Mouse (Mus musculus) stomach, embryonic 14.5 days (tissue): Measurements from ENCODE around the gene Sdr9c7. TPM values are rescaled to one million over a fixed set of nuclear protein-coding genes. Genes with fewer than 3 reads are reported as not detected.

Source experiments
- ATAC-seq: fragments of 200-750 bp; cut with Nextera tagmentation; 2 replicates; pipeline ENCODE4 v1.8.0; 2017; ENCODE audit warnings: low read depth, moderate TSS enrichment; ENCODE audit not compliant: insufficient number of reproducible peaks, insufficient read depth, low FRiP score
- H3K27ac ChIP-seq: fragments of 300-500 bp; sonication (generic); 2 replicates; pipeline ENCODE4 v1.5.1; 2014; ENCODE audit warnings: mild to moderate bottlenecking, low read length, moderate library complexity, mixed read lengths
- H3K27me3 ChIP-seq: fragments of 300-500 bp; sonication (generic); 2 replicates; pipeline ENCODE4 v1.6.1; 2014; ENCODE audit warnings: low read length, control low read depth, mixed read lengths; ENCODE audit not compliant: control insufficient read depth, insufficient read depth
- H3K36me3 ChIP-seq: fragments of 300-500 bp; sonication (generic); 2 replicates; pipeline ENCODE4 v1.6.1; 2014; ENCODE audit warnings: mild to moderate bottlenecking, control low read depth, low read length, moderate library complexity, mixed read lengths; ENCODE audit not compliant: control insufficient read depth, insufficient read depth
- H3K4me1 ChIP-seq: fragments of 300-500 bp; sonication (generic); 2 replicates; pipeline ENCODE4 v1.6.1; 2014; ENCODE audit warnings: low read length, control low read depth, mixed read lengths; ENCODE audit not compliant: control insufficient read depth, insufficient read depth
- H3K4me2 ChIP-seq: fragments of 300-500 bp; sonication (generic); replicated peaks from 2 replicates; pipeline ENCODE4 v1.6.1; 2014; ENCODE audit warnings: low read depth, low read length, control low read depth
- H3K4me3 ChIP-seq: fragments of 300-500 bp; sonication (generic); 2 replicates; pipeline ENCODE4 v1.5.1; 2014; ENCODE audit warnings: low read depth, low read length, control low read depth
- H3K9ac ChIP-seq: fragments of 300-500 bp; sonication (generic); replicated peaks from 2 replicates; pipeline ENCODE4 v1.6.1; 2014; ENCODE audit warnings: low read depth, mild to moderate bottlenecking, control low read depth, low read length, moderate library complexity, mixed read lengths
- H3K9me3 ChIP-seq: fragments of 300-500 bp; sonication (generic); 2 replicates; pipeline ENCODE4 v1.6.1; 2016; ENCODE audit warnings: low read depth, low read length, control low read depth; ENCODE audit not compliant: control insufficient read depth
- WGBS: fragments of 180-500 bp; shearing (Covaris S2); extraction: QIAGEN DNeasy Blood & Tissue Kit; methylation state at CpG from one replicate; pipeline ENCODE4 v1.1.7; 2014; 5-methylcytosine and 5-hydroxymethylcytosine counted together
- polyA plus RNA-seq: library from polyadenylated mRNA; unstranded; fragments of >200 nt; fragmentation: Nextera tagmentation; extraction: Ambion mirVana; gene quantifications from 2 replicates; pipeline ENCODE4 v1.2.1, GENCODE M21; 2014

Sdr9c7 gene
- polyA plus RNA-seq, 1 experiment from 2014 or later = not detected

DNA sequence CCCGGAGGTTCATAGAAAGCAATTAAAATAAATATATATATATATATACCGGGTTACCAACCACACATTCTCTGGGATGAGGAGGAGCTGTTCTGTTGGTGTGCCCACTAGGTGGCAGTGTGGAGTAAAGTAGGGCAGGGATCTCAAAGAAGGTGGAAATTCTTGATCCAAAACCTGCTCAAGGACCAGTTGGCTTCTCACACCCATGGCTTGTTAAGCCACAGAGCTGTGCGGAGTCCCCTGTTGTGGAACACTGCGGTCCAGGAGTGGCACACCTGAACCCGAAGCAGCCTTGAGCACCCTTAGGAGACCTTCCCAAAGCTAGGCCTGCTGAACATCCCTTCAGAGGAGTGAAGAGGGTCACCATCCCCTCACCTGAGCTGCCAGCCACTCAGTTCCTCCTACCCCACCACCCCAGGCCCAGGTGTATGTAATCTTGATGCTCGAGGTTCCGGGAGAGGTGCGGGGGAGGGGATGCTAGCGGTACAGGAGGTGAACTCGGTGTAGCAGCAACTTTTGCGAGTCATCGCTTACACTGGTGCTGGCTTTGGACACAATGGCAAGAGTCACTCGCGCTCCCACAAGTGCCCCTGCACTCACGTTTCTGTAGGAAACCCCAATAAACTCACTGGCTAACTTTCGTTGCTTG, 58.0 kb downstream of the Sdr9c7 start:
- Histone ChIP-seq H3K4me1 (no peaks in the 10 kb centered on the region), H3K9me3 (no peaks in the 10 kb centered on the region), H3K27ac (no peak overlapping the region), H3K36me3 (no peaks in the 10 kb centered on the region), H3K4me3 (no peak overlapping the region), H3K9ac (no peak overlapping the region), H3K27me3 (no peaks in the 10 kb centered on the region), H3K4me2 (no peak overlapping the region)
- 56% methylated on average over 16 of the region's 16 CpGs for WGBS
- no peak for ATAC-seq

DNA sequence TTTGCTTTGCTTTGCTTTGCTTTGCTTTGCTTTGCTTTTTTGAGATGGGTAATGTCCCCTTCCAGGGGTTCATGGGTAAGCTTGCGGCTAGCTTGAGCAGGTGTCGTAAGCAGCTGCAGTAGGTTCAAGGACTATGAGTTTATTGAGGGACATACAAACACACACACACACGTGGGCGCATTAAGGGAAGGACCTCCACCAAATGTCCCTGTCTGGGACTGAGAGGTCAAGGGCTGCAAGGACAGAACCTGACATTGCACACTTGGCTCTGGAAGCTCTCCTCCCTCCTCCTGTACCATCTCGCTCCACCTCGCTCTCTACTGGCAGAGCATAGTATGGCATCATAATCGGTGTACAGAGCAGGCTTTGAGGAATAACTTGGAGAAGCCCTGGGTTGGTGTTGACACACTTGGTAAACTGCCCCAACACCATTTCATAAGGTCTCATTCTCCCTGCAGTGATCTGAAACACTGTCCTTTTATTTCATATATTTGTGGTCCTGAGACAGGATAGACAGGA, 60.9 kb downstream of the Sdr9c7 start:
- Histone ChIP-seq H3K27me3 (no peaks in the 10 kb centered on the region), H3K9me3 (no peaks in the 10 kb centered on the region), H3K36me3 (no peaks in the 10 kb centered on the region), H3K27ac (no peak overlapping the region), H3K4me1 (no peaks in the 10 kb centered on the region), H3K4me3 (no peak overlapping the region), H3K9ac (no peak overlapping the region), H3K4me2 (no peak overlapping the region)
- WGBS = 96% methylated on average over 7 of the region's 7 CpGs
- no peak for ATAC-seq

Other genes with a start within 250 kb of the Sdr9c7 start
- 10.2 and 11.3 TPM in 2 replicates for gene Nemp1, start 231.6 kb upstream of the Sdr9c7 start, polyA plus RNA-seq
- gene Nab2, start 229.9 kb upstream of the Sdr9c7 start, polyA plus RNA-seq = 9.2 and 11.1 TPM in 2 replicates
- gene Myo1a, start 193.3 kb upstream of the Sdr9c7 start, polyA plus RNA-seq = 8.8 and 9.1 TPM in 2 replicates
- 1.6 and 2.0 TPM in 2 replicates for gene Tac2, start 174.0 kb upstream of the Sdr9c7 start, polyA plus RNA-seq
- 4.6 and 4.9 TPM in 2 replicates for gene Zbtb39, start 159.0 kb upstream of the Sdr9c7 start, polyA plus RNA-seq
- 0.67 and 0.87 TPM in 2 replicates for gene Gpr182, start 146.8 kb upstream of the Sdr9c7 start, polyA plus RNA-seq
- not detected in 2 replicates for gene Rdh1, start 138.8 kb upstream of the Sdr9c7 start, polyA plus RNA-seq
- not detected in 2 replicates for gene Rdh16f1, start 138.7 kb upstream of the Sdr9c7 start, polyA plus RNA-seq
- 0.08 TPM in 1 of 2 replicates, not detected in the other for gene Rdh9, start 122.1 kb upstream of the Sdr9c7 start, polyA plus RNA-seq
- gene Rdh16, start 97.4 kb upstream of the Sdr9c7 start, polyA plus RNA-seq = not detected in 2 replicates
- gene Rdh19, start 48.6 kb upstream of the Sdr9c7 start, polyA plus RNA-seq = not detected in 2 replicates
- gene Rdh16f2, start 32.0 kb upstream of the Sdr9c7 start, polyA plus RNA-seq = not detected in 2 replicates
- gene Rdh7, start 9.7 kb upstream of the Sdr9c7 start, polyA plus RNA-seq = not detected in 2 replicates
- not detected in 2 replicates for gene Hsd17b6, start 109.1 kb downstream of the Sdr9c7 start, polyA plus RNA-seq
- gene Prim1, start 116.7 kb downstream of the Sdr9c7 start, polyA plus RNA-seq = 82.3 and 82.5 TPM in 2 replicates
- 899 and 913 TPM in 2 replicates for gene Naca, start 137.1 kb downstream of the Sdr9c7 start, polyA plus RNA-seq
- 474 and 487 TPM in 2 replicates for gene Ptges3, start 160.4 kb downstream of the Sdr9c7 start, polyA plus RNA-seq
- 2,052 and 2,172 TPM in 2 replicates for gene Atp5b, start 184.8 kb downstream of the Sdr9c7 start, polyA plus RNA-seq
- 28.1 and 28.2 TPM in 2 replicates for gene Baz2a, start 193.1 kb downstream of the Sdr9c7 start, polyA plus RNA-seq